Mouse (Mus musculus) cerebellum, adult 2 months (tissue): ENCODE measurements around the gene Foxj2.

Source experiments
- CTCF ChIP-seq: fragments of 200-500 bp; IDR thresholded peaks from 2 replicates; pipeline ENCODE4 v1.5.1; 2011; ENCODE audit warnings: low read depth, mild to moderate bottlenecking, control low read depth, low read length, moderate library complexity, borderline replicate concordance; ENCODE audit not compliant: insufficient read depth
- POLR2A ChIP-seq: fragments of 200-500 bp; IDR thresholded peaks from 2 replicates; pipeline ENCODE4 v1.6.1; 2011; ENCODE audit warnings: low read length, control low read depth, borderline replicate concordance; ENCODE audit not compliant: insufficient read depth

DNA sequence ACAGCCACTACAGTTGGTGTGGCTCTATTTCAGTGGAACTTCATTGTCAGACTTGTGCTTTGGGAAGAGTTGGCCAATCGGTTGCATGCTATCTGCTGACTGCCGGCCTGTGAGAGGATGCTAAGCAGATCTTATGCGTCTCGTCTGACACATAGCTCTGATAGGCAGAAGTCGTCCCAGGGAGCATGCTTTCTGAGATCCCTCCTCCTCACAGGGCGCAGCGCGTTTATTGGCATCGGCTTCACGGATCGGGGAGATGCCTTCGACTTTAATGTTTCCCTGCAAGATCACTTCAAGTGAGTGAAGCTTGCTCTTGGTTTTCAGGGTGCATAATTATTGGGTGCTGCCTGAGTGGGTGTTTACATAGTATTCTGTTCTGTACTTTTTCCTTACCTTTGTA, 61.6 kb downstream of the Foxj2 start:
- TF ChIP-seq POLR2A (no peak), CTCF (no peak)
